Mouse (Mus musculus) hematopoietic multipotent progenitor cell, adult 10-12 weeks (in vitro differentiated cells): ENCODE results near the gene Tmem18. TPM values are rescaled to one million over a fixed set of nuclear protein-coding genes. Genes with fewer than 3 reads are reported as not detected.

Experiments
- polyA plus RNA-seq: library from polyadenylated mRNA; stranded (reverse); fragments of >175 nt; gene quantifications from 2 replicates; pipeline ENCODE4 v1.2.3, GENCODE M21; 2012; ENCODE audit warnings: low replicate concordance

Gene Tmem18
- polyA plus RNA-seq, result 0.79 and 2.4 TPM in 2 replicates

GRCm38 (mm10) chr12:30584356-30584740, at the start of gene Tmem18:
Tmem18 (plus strand) TSS chr12:30584426.

Other genes with a start within 250 kb of the Tmem18 start
- gene Sntg2, start 211.1 kb upstream of the Tmem18 start, polyA plus RNA-seq, result 1.2 TPM in 1 of 2 replicates, not detected in the other